Mouse (Mus musculus) testis, adult 2 months (tissue): Measurements from ENCODE around the gene Psmd11. TPM values are rescaled to one million over a fixed set of nuclear protein-coding genes. Genes with fewer than 3 reads are reported as not detected.
"Not testable (repeated sequence)": the region's sequence is repeated elsewhere in the genome, so short reads cannot be mapped to it uniquely, and the experiment has no call there.

Experiments used
- H3K27ac ChIP-seq: fragments of 200-500 bp; 2 replicates; pipeline ENCODE4 v1.5.1; 2012; ENCODE audit warnings: low read depth, low read length; ENCODE audit not compliant: control insufficient read depth, insufficient read depth
- H3K27me3 ChIP-seq: fragments of 200-500 bp; 2 replicates; pipeline ENCODE4 v1.6.1; 2012; ENCODE audit warnings: mild to moderate bottlenecking, low read length, moderate library complexity; ENCODE audit not compliant: control insufficient read depth, insufficient read depth
- H3K36me3 ChIP-seq: fragments of 200-500 bp; 2 replicates; pipeline ENCODE4 v1.6.1; 2012; ENCODE audit warnings: mild to moderate bottlenecking, low read length; ENCODE audit not compliant: control insufficient read depth, insufficient read depth
- H3K4me1 ChIP-seq: fragments of 200-500 bp; 2 replicates; pipeline ENCODE4 v1.6.1; 2012; ENCODE audit warnings: low read length; ENCODE audit not compliant: control insufficient read depth, insufficient read depth
- H3K4me3 ChIP-seq: fragments of 200-500 bp; 2 replicates; pipeline ENCODE4 v1.5.1; 2012; ENCODE audit warnings: low read depth, mild to moderate bottlenecking, low read length, moderate library complexity, mixed read lengths; ENCODE audit not compliant: control insufficient read depth
- CTCF ChIP-seq: fragments of 200-500 bp; IDR thresholded peaks from 2 replicates; pipeline ENCODE4 v1.5.1; 2012; ENCODE audit warnings: low read depth, mild to moderate bottlenecking, inconsistent platforms, low read length, moderate library complexity; ENCODE audit not compliant: control insufficient read depth, insufficient read depth, insufficient replicate concordance
- POLR2A ChIP-seq: fragments of 200-500 bp; IDR thresholded peaks from 2 replicates; pipeline ENCODE4 v1.6.1; 2012; ENCODE audit warnings: low read depth, mild to moderate bottlenecking, inconsistent platforms, low read length, moderate library complexity; ENCODE audit not compliant: control insufficient read depth
- polyA plus RNA-seq: library from polyadenylated mRNA; depleted of rRNA; stranded (reverse); fragments of >200 nt; gene quantifications from 2 replicates; pipeline ENCODE4 v1.2.3, GENCODE M21; 2012

Gene Psmd11
- polyA plus RNA-seq, 1 experiment, result 61.4 TPM

DNA sequence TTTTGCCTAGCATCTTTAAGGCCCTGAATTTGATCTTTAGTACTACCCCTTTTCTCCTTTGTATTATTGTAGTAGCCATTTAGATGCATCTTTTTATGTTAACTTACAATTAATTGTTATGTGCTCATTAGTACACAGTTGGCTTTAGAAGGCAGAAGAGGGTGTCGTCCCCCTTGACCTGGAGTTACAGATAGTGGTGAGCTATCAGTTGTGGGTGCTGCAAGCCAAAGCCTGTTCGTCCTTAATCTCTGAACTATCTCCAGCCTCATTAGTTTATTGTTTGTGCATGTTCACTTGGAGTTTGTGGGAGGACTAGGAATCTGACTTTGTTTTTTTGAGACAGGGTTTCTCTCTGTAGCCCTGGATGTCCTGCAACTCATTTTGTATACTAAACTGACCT lies 41.6 kb upstream of the Psmd11 start:
- Histone ChIP-seq H3K27me3 (no peaks in the 10 kb centered on the region), H3K4me3 (no peak overlapping the region), H3K4me1 (peaks cover 2% of the 10 kb centered on the region), H3K27ac (no peak overlapping the region), H3K36me3 (peaks cover 6% of the 10 kb centered on the region)
- no peak for TF ChIP-seq CTCF
- TF ChIP-seq POLR2A, result no peak

DNA sequence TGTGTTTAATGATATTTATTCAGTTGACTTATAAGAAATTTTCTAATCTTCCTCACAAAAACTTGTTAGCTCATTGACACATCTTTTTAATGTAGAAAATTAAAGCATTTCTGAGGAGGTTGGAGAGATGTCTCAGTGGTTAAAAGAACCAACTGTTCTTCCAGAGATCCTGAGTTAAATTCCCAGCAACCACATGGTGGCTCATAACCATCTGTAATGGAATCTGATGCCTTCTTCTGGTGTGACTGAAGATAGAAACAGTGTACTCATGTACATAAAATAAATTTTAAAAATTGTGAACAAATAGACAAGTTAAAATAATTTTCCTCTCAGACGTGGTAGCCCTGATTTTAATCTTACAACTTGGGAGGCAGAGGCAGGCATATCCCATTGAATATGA lies 38.5 kb upstream of the Psmd11 start:
- Histone ChIP-seq H3K4me3 (no peak overlapping the region), H3K27me3 (no peaks in the 10 kb centered on the region), H3K4me1 (no peaks in the 10 kb centered on the region), H3K27ac (no peak overlapping the region), H3K36me3 (peaks cover 6% of the 10 kb centered on the region)
- TF ChIP-seq POLR2A (no peak), CTCF (no peak)

DNA sequence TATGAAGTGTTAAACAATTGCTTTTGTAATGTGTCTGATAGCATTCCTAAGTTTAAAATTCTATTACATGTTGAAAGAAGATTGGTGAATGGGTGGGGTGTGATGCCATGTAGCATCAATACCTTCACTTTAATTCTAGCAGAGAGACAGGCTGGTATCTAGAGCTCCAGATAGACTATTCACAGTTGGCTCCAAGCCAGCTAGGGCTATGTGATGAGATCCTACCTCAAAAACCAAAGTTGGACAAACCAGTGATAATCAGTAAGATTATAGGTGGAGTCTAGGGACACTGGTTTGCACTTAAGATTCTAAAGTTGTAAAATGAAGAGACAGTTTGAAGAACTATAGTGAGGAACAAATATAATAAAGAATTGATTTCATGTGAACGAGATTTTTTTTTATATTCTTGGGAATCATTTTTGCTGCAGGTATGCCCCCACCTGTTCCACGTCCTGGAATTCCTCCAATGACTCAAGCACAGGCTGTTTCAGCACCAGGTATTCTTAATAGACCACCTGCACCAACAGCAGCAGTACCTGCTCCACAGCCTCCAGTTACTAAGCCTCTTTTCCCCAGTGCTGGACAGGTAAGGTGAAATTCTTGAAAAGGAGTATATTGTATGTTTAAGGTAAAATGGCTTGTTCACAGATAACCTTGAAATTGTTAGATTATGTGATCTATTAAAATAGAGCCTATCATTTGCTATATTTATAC lies 36.9 kb upstream of the Psmd11 start:
- TF ChIP-seq POLR2A, result no peak
- TF ChIP-seq CTCF, result no peak
- Histone ChIP-seq H3K4me3 (no peak overlapping the region), H3K4me1 (no peaks in the 10 kb centered on the region), H3K27ac (no peak overlapping the region), H3K36me3 (peaks cover 6% of the 10 kb centered on the region), H3K27me3 (no peaks in the 10 kb centered on the region)

DNA sequence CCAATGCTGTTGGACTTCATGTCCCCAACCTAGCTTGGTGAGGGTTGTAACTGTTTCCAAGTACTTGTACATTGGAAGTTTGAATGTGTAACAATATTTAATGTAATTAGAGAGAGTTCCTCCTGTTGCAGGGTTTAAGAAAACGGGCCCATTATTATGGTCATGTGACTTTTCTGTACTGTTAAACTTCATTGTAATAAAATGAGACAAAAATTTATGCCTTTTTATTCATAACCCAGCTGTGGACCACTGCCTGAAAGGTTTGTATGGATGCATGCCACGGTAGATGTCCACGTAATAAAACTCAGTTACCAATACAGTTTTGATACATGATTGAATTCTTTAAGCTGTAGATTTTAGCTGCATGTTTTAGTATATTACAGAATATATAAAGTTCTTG lies 32.5 kb upstream of the Psmd11 start:
- Histone ChIP-seq H3K27me3 (no peaks in the 10 kb centered on the region), H3K36me3 (peaks cover 3% of the 10 kb centered on the region), H3K27ac (no peak overlapping the region), H3K4me1 (no peaks in the 10 kb centered on the region), H3K4me3 (no peak overlapping the region)
- TF ChIP-seq CTCF (no peak), POLR2A (no peak)

- no peak overlapping the region for H3K4me3 ChIP-seq
- no peaks in the 10 kb centered on the region for H3K27me3 ChIP-seq
- H3K36me3 ChIP-seq, result peaks cover 3% of the 10 kb centered on the region
- TF ChIP-seq POLR2A, result no peak
- no peak for TF ChIP-seq CTCF
- no peak overlapping the region for H3K27ac ChIP-seq
- no peaks in the 10 kb centered on the region for H3K4me1 ChIP-seq
Measured at GRCm38 (mm10) chr11:80396617-80397016, 31.8 kb upstream of the Psmd11 start.

- H3K27me3 ChIP-seq, H3K4me1 ChIP-seq, H3K4me3 ChIP-seq, H3K27ac ChIP-seq, H3K36me3 ChIP-seq: not testable (repeated sequence)
Measured at GRCm38 (mm10) chr11:80407878-80408277, 20.5 kb upstream of the Psmd11 start.

DNA sequence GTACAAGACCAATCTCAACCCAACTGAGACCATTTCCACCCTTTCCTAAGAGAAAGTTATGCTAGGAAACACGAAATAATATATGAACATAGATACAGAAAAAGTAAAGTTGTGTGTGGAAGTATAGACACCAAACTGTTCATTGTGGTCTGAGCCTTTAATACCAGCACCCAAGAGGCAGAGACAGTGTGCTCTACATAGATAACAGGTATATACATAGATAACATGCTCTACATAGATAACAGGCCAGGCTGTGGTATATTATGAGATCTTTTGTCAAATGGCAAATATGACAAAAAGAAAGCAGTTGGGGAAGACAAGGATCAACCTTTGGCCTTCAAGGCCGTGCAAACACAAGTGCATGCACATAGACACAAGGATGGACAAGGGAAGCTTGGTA lies 18.0 kb upstream of the Psmd11 start:
- H3K36me3 ChIP-seq, result no peaks in the 10 kb centered on the region
- H3K4me3 ChIP-seq, result no peak overlapping the region
- H3K27ac ChIP-seq, result no peak overlapping the region
- TF ChIP-seq CTCF, result no peak
- no peak for TF ChIP-seq POLR2A
- no peaks in the 10 kb centered on the region for H3K4me1 ChIP-seq
- no peaks in the 10 kb centered on the region for H3K27me3 ChIP-seq

DNA sequence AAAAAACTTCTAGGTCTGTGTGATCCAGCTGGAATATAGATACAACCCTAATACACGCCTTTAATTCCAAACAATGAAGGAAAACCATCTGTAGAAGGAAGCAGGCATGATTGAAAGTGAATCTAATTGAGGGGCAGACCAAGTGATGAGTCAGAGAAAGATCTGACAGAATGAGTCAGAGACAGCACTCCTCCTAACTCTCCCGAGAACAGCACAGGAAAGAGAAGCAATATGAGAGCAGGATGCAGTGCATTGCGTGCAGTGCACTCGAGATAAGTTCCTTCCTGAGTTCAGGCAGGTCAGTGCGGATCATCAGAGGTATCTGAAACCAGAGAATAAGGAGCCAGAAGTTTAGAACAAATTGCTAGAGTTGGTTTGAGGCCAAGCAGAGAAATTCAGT lies 11.3 kb upstream of the Psmd11 start:
- Histone ChIP-seq H3K27ac (no peak overlapping the region), H3K4me1 (no peaks in the 10 kb centered on the region), H3K36me3 (no peaks in the 10 kb centered on the region), H3K27me3 (no peaks in the 10 kb centered on the region), H3K4me3 (no peak overlapping the region)
- TF ChIP-seq CTCF (no peak), POLR2A (no peak)
